Mouse (Mus musculus): ENCODE results near the gene Bicdl2.
A peak's percentile ranks its signal among the peaks of the same experiment; 100 is the strongest.

GRCm38 (mm10) chr17:23706212-23706611 lies 45.9 kb downstream of the Bicdl2 start:
- no peak for TF ChIP-seq EP300 (optimal IDR thresholded peaks at IDR 0.05)
- TF ChIP-seq CTCF (IDR thresholded peaks at IDR 0.05; ENCODE audit: low read depth): peak; percentile 92
